Mouse (Mus musculus) mouse embryonic stem cell (cell line): ENCODE data around the gene Cxadr.
"Not testable (repeated sequence)": the region's sequence is repeated elsewhere in the genome, so short reads cannot be mapped to it uniquely, and the experiment has no call there.

Experiments
- in situ Hi-C, 2 experiments: fragments of 300-500 bp; cut with MboI; formaldehyde crosslinking; loops; 1 replicate in 1 of 2; 3 replicates in 1 of 2; pipeline ENCODE4 v1.14.3; 2019 to 2020; ENCODE audit warnings: low sequenced_read_pairs in 2 of 2, low pct_unique_long_range_greater_than_20kb in 1 of 2, mixed read lengths in 1 of 2; ENCODE audit not compliant: unreplicated experiment in 1 of 2

The Cxadr gene

GRCm38 (mm10) chr16:78342767-78343166 is 41.5 kb downstream of the Cxadr start:
- in situ Hi-C loops, result no loop called here

- in situ Hi-C loops, result no loop called here
Measured at GRCm38 (mm10) chr16:78343792-78344191, 42.5 kb downstream of the Cxadr start.

GRCm38 (mm10) chr16:78346662-78347327 is 45.5 kb downstream of the Cxadr start:
- in situ Hi-C loops, result no loop called here

GRCm38 (mm10) chr16:78347328-78347926 is 46.1 kb downstream of the Cxadr start:
- in situ Hi-C loops, result no loop called here

GRCm38 (mm10) chr16:78357757-78358156 is 56.5 kb downstream of the Cxadr start:
- in situ Hi-C loops, result no loop called here

- in situ Hi-C loops, result no loop called here
Measured at GRCm38 (mm10) chr16:78361466-78361865, 60.2 kb downstream of the Cxadr start.

- in situ Hi-C loops, result not testable (repeated sequence)
Measured at GRCm38 (mm10) chr16:78364554-78364953, 63.3 kb downstream of the Cxadr start.

GRCm38 (mm10) chr16:78371491-78372046 is 70.3 kb downstream of the Cxadr start:
- in situ Hi-C loops, result no loop called here

- in situ Hi-C loops, result no loop called here
Measured at GRCm38 (mm10) chr16:78372786-78373185, 71.5 kb downstream of the Cxadr start.

- in situ Hi-C loops, result no loop called here
Measured at GRCm38 (mm10) chr16:78373743-78374142, 72.5 kb downstream of the Cxadr start.

- in situ Hi-C loops, result no loop called here
Measured at GRCm38 (mm10) chr16:78375222-78375621, 73.9 kb downstream of the Cxadr start.

GRCm38 (mm10) chr16:78375821-78376691 is 74.8 kb downstream of the Cxadr start:
- in situ Hi-C loops, result no loop called here

GRCm38 (mm10) chr16:78376745-78377570 is 75.7 kb downstream of the Cxadr start, which contains the start of gene Btg3:
Btg3 (minus strand) TSS chr16:78377192.
- in situ Hi-C loops, result no loop called here

GRCm38 (mm10) chr16:78378493-78378892 is 77.2 kb downstream of the Cxadr start:
- in situ Hi-C loops, result no loop called here

- in situ Hi-C loops, result no loop called here
Measured at GRCm38 (mm10) chr16:78389122-78389521, 87.8 kb downstream of the Cxadr start.

GRCm38 (mm10) chr16:78389986-78390385 is 88.7 kb downstream of the Cxadr start:
- in situ Hi-C loops, result no loop called here

GRCm38 (mm10) chr16:78391354-78391753 is 90.1 kb downstream of the Cxadr start:
- in situ Hi-C loops, result no loop called here

GRCm38 (mm10) chr16:78398734-78399133 is 97.4 kb downstream of the Cxadr start:
- in situ Hi-C loops, result no loop called here
